Mouse (Mus musculus) left cerebral cortex, postnatal 36 days (tissue): Measurements from ENCODE around the gene Lins1. TPM values are rescaled to one million over a fixed set of nuclear protein-coding genes. Genes with fewer than 3 reads are reported as not detected.
A peak's percentile ranks its signal among the peaks of the same experiment; 100 is the strongest.

Experiments used
- DNase-seq, 2 experiments: peaks; one replicate each; pipeline ENCODE4 v3.0.0; 2021 to 2022; ENCODE audit warnings: low spot score in 2 of 2, mixed read lengths in 1 of 2
- intact Hi-C: fragments of 180-260 bp; cut with DNase I; formaldehyde crosslinking; loops from one replicate; pipeline ENCODE4 v1.15.1; 2025
- total RNA-seq, 2 experiments: library from RNA; stranded (reverse); gene quantifications; 2 replicates each; pipeline ENCODE4 v1.2.3; 2021

The Lins1 gene
- total RNA-seq, result 1 to 10 TPM; 7.8 to 8.4 TPM

DNA sequence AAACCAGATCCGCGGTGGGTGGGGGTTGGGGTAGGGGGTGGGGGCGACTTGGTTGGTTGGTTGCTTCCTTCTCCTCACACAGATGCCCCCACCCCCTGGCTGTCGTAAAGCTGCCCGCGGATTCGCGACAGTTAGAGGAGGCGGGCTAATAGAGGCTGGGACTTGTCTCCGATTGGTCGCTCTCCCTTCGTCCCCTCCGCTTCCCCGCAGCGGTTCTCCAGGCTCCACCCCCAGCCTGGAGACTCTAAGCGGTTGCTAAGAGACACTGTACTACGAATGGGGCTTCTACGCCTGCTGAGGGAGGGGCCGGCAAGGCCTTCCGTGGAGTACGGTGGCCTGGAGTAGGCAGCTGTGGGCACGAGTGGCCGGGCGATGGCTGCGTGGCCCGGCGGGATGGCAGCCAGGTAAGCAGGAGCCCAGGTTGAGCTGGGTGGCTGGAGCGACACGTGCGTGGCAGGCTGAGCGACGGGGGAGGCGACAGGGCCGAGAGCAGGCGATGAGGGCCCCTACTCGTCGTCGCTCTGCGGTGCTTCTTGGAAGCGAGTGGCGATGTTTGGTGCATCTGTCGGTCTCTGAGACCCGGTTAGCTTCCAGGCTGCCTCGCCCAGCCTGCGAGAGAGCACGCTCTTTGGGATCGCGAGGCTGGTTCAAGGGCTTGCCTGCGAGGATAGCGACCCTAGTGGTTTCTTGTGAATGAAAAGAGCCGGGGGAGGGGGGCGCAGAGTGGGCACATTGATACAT, at the start of gene Lins1:
Lins1 (plus strand) TSS at position 270 of the 741 bp plus-strand sequence.
- intact Hi-C loops, result no loop called here

DNA sequence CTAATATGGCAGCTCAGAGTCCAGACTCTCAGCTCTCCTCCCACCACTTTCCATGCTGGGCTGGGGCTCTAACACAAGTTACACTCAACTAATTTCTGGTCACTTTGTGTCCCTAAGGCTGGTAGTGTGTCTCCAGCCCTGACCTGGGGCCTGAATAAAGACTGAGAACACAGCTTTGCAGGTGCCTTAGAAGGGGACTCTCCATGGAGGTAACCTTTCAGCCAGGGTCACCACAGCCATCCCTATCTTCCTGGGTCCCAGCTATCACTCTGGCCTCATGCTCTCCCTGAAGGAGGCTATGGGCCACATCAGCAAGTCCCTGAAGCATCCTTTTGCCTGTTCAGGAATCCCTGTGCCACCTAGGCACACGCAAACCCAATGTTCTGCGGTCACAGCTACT, 44.0 kb upstream of the Lins1 start:
- intact Hi-C loops, result no loop called here
- no peak for DNase-seq

More for the DNA sequence above, at the start of gene Lins1:
- DNase-seq, result peak; percentile 99

DNA sequence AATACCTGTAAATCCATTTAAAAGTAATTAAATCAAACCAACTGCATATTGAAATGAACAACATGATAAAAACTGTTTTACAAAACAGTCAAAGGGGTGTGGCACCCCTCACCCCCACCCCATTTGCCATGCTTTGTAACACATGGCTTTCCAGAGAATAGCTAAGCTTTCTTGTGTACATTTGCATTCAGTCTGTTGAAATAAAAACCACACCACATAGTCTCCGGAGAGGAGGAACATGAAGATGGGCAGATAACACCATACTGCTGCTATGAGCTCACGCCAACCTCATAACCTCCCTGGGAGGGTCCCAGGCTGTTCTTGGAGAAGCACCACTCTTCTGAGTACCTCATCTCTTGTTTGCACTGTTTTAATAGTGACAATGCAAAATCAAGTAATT, 40.5 kb upstream of the Lins1 start:
- intact Hi-C loops, result no loop called here
- DNase-seq, result no peak

DNA sequence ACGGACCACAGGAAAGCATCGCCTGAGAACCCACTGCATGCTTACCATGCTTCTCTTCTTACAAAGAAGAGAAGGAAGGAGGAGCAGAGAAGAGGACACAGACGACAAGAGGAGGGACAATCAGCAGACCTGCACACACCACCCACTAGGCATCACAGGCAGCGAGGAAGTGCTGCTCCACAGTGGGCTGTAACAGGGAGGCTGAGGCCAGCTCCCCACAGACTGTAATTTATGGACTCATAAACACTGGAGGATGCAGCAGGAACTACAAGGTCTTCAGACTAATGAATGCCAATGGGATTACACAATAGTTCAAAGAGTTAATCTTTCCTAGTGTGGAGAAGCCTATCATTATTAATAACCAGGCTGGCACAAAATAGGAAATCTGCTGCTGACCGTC, 38.8 kb upstream of the Lins1 start:
- no peak for DNase-seq
- intact Hi-C loops, result no loop called here

DNA sequence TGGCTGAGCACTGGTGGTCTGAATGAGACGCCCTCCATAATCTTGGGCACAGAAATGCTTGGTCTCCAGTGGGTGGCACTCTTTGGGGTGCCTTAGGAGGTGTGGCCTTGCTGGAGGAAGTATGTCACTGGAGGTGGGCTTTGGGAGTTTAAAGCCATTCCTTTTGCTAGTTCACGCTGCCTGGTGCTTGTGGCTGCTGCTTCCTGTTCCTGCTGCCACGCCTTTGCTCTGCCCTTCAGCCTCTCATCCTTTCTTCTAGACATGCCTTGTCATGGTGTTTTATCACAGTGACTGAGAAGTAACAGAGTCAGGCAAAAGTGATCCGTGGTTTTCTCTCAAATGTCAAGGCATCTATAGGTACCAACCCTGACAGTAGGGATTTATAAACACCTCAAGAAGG, 37.5 kb upstream of the Lins1 start:
- intact Hi-C loops, result no loop called here
- no peak for DNase-seq

DNA sequence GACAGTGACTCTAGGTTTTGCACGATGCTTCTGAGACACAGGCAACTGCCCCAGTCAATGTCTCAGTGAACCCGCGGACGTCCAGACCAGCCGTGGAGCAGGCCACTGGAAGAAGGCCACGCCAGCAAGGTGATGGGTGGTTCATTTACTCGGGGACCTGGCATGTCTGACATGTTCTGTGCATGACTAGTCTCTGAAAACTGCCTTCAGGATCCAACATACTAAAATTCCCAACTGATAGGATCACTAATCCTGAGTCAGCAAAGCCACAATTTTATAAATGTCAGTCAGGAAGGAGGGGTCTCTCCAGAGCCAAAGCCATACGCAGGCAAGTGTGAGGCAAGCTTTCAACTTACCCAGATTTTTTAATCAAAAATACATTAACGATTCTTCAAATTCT, 36.1 kb upstream of the Lins1 start:
- no peak for DNase-seq
- intact Hi-C loops, result no loop called here

DNA sequence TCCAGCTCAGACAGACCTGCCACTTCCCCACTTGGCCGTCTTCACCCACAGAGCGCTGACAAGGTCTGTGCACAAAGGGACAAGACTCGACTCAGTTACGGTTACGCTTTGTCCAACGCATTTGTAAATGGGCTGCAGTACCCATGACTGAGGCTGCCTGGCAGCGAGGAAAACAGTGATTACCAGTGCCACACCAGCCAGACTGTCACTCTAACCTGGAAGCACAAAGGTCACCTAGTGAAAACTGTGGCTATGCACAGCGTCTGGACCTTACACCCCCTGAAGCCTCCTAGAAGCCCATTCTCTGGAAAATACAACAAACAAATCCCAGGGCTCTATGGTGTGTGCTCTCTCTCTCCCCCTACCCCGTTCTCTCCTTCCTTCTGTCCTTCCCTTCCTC, 34.2 kb upstream of the Lins1 start:
- DNase-seq, result no peak
- intact Hi-C loops, result no loop called here

DNA sequence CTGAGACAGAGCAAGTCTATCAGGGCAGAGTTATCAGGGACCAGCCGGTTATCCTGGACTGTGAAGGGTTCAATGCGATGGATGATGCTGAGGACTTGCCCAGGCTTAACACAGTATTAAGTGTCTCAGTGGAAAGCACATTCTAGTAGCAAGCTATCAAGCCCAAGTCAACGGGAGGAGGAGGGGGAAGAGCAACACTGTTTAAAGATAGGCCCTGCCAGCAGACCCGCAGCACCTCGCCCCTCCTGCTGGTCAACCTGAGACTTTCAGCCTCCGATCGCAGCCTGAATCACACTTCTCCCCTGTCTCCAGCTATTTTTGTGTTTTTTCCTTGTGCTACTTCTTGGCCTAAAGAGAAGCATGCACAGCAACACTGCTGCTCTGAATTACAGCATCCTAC, 29.4 kb upstream of the Lins1 start:
- intact Hi-C loops, result loop anchor here (2.0 to 10.0 kb wide), 2 partner anchors 251 to 555 kb away; partner anchors contain the start of gene Chsy1
- no peak for DNase-seq

DNA sequence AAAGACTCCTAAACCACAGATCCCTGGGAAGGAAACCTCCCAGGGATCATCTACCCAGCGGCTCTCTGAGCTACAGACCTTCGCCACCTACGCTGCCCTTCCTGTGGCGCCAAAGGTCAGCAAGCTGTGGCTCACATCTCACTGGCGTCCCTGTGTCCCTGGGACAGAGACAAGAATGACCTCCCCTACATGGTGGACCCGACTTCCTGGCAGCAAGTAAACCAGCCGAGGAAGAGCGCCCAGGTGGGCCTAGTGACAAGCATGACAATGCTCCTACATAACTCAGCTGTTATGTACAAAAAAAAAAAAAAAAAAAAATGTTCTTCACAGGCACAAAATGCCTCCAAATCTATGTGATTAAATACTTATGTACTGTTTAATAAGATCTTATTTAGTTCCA, 28.7 kb upstream of the Lins1 start:
- DNase-seq, result no peak
- intact Hi-C loops, result loop anchor here (1.0 to 10.0 kb wide), 4 partner anchors 227 to 556 kb away; partner anchors contain the start of gene Chsy1

DNA sequence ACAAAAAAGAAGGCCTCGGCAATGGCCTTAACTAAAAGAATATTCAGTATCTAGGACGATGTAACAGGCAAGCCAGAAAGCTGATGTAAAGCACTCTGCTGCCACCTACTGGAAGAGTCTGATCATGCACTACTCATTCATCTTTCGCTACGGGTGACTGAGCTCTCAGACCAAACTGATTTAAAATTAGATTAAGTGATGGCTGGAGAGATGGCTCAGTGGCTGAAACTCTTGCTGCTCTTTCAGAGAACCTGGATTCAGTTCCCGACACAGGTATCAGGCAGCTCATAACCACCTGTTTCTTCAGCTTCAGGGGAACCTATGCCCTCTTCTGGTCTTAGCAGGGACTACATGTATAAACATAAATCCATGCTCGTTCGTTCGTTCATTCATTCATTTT, 28.1 kb upstream of the Lins1 start:
- intact Hi-C loops, result loop anchor here (1.0 to 10.0 kb wide), 4 partner anchors 227 to 557 kb away; partner anchors contain the start of gene Chsy1
- DNase-seq, result peak; percentile 67 to 81

DNA sequence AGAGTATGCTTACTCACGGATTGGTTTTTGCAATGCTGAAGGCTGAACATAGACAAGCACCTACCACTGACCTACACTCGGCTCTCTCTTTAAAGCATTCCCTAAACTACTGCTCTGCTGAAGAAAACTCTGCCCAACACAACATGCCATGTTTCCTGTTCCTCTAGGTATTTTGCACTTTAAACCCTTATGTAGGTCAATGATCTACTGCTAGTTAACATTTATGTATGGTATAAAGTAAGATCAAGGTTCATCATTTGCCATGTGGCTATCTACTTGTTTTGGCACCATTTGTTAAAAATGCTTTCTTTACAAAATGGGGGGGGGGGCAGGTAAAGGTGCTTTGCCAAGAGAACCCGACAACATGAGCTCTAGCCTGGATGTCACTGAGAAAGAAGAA, 26.1 kb upstream of the Lins1 start:
- intact Hi-C loops, result loop anchor here (10.0 kb wide), 1 partner anchor 559 kb away; the partner anchor contains the start of gene Chsy1
- no peak for DNase-seq

DNA sequence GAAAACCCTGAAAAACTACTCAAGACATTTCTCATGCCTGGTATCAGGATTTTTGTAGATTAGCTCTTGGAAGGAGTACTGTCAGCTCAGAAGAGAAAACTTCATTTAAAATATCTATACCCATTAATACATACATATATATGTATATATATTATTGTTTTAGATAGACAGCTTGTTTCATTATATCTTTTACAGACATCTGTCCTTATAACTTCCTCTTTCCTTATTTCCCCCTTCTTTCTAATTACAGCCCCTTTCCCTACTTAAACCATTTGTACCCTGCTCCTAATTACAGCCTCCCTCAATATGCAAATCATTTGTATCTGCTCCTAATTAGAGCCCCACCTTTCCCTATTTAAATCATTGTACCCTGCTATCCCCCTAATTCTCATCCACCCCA, 22.6 kb upstream of the Lins1 start:
- DNase-seq, result no peak
- intact Hi-C loops, result loop anchor here (10.0 kb wide), 1 partner anchor 562 kb away; the partner anchor contains the start of gene Chsy1

DNA sequence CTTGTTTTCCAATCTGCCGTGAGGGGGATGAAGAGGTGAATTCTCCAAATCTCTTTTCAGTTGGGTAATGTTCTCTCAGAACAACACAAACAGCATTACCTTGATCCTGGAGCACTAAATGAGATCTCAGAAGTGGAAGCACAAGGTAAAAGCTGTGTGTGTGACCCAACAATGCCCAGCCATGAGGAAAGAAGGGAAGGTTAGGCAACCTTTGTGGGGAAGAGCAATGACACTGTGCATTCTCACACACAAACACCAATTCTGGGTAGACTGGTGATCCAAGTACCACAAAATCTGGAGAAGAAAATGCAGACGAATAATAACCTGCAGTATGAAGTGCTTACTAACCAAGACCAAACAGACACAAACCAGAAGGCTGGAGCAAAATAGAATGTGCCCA, 13.9 kb upstream of the Lins1 start:
- no peak for DNase-seq

DNA sequence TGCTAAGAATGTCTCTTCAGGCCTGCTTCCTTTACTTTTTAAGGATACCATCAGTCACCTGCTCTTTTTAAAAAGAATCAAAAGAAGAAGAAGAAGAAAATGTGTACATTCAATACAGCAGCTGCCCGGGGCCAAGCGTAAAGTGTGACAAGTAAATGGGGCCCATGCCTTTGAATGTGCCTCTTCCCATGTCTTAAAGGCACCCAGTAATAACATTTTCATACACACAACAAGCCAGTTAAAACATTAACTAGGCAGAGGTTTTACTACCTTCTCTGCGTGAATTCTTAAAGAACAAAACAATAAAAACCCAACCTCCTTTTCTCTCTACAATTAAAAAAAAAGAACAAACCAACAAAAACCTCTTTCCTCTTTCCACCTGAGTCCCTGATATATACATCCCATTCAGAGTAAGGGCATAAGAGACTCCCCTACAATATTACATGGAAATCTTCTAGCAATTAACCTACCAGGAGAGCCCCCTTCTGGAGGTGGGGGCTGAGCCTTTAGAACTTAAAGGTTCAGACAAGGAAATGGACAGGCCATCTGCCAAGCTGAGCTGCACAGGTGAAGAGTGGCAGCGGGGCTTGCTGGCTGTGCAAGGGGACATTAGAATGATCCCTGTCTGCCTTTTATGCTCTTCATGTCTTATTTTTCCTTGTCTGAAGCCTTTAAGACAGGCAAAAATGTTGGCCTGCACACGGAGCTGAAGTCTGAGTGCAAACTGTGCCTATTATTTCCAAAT, 7.4 kb upstream of the Lins1 start:
- no peak for DNase-seq
- intact Hi-C loops, result no loop called here

More for the DNA sequence above, 13.9 kb upstream of the Lins1 start:
- intact Hi-C loops, result no loop called here

DNA sequence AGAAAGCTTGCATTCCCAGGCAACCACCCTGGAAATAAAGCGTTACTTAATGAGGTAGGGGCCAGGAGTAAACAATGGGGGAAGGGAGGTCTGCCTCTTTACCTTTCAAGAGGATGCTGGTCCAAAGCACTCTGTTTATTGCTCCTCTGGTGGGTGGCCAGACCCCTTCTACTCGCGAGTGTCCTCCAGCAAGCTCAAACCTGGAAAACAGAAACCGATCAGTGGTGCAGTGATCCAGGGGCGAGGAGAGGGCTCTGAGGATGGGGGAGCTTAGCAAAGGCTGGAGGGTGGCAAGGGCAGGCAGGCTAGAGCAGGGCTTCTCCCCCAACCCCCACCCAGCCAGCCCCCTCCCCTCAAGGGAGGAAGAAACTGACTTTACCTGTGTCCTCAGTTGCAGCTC, 968 bp upstream of the Lins1 start:
- intact Hi-C loops, result no loop called here
- DNase-seq, result no peak

DNA sequence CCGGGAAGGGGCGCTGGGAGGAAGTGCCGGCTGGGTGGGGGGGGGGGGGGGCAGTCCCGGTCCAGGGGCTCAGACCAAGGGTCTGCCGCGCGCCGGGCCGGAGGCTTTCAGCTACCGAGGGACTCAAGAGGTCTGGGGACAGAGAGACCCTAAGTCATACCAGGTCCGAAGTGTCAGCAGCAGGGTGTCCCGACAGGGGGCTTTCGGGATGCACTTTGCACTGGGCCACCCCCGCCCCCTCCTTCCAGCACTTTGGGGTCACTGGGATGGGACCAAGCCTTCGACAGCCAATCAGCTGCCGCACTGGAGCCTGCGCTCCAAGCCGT, 432 bp upstream of the Lins1 start, which contains the start of gene Asb7:
Asb7 (minus strand) TSS at position 303 of the 326 bp plus-strand sequence.
- intact Hi-C loops, result no loop called here
- no peak for DNase-seq

DNA sequence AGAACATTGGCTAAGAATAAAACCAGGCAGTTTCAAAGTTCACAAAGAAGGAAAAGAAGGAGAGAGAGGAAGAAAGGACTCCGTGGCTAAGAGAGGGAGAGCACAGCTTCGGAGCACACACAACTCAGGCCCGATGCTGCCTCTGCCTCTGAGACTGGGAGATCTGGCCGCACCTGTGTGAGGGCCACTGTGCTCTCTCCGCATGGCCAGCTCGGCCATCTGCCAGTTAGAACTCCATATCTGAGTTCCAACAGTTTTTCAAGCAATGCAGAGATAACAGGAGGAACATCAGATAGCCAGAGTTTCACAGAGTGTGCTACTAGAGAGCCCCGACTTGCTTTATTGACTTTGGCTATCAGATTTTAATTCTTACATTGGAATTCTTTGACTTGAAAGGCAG, 4.8 kb downstream of the Lins1 start:
- no peak for DNase-seq
- intact Hi-C loops, result no loop called here

DNA sequence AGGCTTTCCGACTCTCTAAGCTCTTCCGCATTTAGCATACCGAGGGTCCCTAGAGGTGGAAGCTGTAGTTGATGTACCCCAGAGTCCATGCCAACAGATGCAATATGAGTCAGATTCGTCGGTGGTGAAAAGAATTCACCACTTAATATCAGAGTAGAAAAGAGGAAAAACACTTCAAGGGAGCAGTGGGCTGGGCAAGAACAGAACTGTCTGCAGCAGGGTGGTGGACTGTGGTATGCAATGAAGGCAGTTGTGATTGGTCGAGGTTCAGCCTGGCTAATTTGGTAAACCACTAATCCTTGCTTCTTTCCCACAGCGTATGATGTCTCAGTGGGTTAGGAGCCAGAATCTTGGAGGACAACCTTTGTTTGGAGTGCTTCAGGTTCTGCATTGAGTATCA, 13.0 kb downstream of the Lins1 start:
- no peak for DNase-seq
- intact Hi-C loops, result no loop called here

DNA sequence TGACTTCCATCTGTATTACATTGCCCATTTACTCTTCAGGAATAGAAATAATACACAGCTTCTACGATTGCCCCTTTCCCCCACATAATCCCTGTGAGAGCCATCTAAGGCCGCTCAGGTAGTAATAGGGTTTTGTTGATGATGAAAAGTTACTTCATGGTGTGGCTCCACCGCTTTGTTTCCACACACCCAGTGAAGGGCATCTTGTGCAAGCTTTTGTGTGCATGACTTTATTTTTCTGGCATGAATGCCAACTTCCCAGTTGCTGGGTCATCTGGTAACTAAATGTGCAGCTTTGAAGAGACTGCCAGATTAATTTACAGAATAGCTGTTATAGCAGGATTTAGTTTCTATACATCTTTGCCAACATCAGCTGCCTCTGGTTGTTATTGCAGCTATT, 14.9 kb downstream of the Lins1 start:
- no peak for DNase-seq
- intact Hi-C loops, result no loop called here

DNA sequence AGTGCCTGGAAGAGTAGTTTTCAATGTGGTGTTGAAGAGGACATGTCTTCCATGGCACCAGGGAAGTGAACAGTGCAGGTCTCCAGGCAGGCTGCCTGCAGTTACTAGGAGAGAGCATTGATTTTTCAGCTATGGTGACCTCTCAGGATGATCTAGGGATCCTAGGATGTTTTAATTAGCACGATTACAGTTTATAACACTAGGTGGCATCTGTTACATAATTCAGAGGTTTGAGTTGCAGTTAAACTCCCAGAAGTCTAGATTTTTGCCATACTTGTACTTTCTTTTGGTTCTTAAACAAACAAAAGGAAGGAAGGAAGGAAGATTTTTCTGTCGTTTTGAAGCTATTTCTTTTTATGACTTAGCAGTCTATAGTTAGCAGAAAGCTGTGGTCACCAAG, 21.5 kb downstream of the Lins1 start:
- intact Hi-C loops, result loop anchor here (5.0 kb wide), 2 partner anchors 126 to 486 kb away; partner anchors contain the start of gene Adamts17
- DNase-seq, result no peak

DNA sequence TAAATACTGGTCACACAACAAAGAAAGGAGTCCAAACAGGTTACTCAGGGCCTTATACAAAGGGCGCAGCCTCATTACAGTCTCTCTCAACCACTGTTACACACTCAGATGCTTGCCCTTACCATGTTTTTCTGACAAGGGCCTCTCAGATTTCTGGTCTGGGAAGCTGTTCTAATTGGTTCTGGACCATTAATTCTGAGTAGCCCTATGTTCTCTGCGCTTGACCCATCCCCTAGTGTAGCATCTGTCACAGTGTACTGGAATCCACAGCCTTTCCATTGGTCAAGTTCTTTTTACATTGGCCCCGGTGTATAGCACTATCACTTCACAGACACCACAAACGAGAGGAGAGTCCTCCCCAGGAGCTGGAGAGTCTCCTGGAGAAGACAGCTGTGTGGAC, 34.8 kb downstream of the Lins1 start:
- no peak for DNase-seq
- intact Hi-C loops, result no loop called here
